Mouse (Mus musculus) embryonic facial prominence, embryonic 11.5 days (tissue): ENCODE data around the gene Tekt4. TPM values are rescaled to one million over a fixed set of nuclear protein-coding genes. Genes with fewer than 3 reads are reported as not detected.

Source experiments
- ATAC-seq: fragments of 200-750 bp; cut with Nextera tagmentation; replicated peaks from 2 replicates; pipeline ENCODE4 v1.8.0; 2017; ENCODE audit warnings: low read depth; ENCODE audit not compliant: insufficient number of reproducible peaks, low FRiP score, low TSS enrichment
- DNase-seq: peaks from one replicate; pipeline ENCODE4 v3.0.0-alpha.2; 2015; ENCODE audit warnings: low spot score
- H3K27ac ChIP-seq: fragments of 300-500 bp; sonication (generic); replicated peaks from 2 replicates; pipeline ENCODE4 v1.5.1; 2014; ENCODE audit warnings: mild to moderate bottlenecking, low read depth, low read length, control low read depth
- H3K27me3 ChIP-seq: fragments of 300-500 bp; sonication (generic); 2 replicates; pipeline ENCODE4 v1.6.1; 2014; ENCODE audit warnings: mild to moderate bottlenecking, low read length, moderate library complexity, mixed read lengths; ENCODE audit not compliant: control insufficient read depth, insufficient read depth
- H3K36me3 ChIP-seq: fragments of 300-500 bp; sonication (generic); replicated peaks from 2 replicates; pipeline ENCODE4 v1.6.1; 2014; ENCODE audit warnings: low read depth, mild to moderate bottlenecking, low read length, moderate library complexity, mixed read lengths; ENCODE audit not compliant: control insufficient read depth, insufficient read depth
- H3K4me1 ChIP-seq: fragments of 300-500 bp; sonication (generic); 2 replicates; pipeline ENCODE4 v1.6.1; 2014; ENCODE audit warnings: low read length, mixed read lengths; ENCODE audit not compliant: control insufficient read depth, insufficient read depth
- H3K4me2 ChIP-seq: fragments of 300-500 bp; sonication (generic); 2 replicates; pipeline ENCODE4 v1.6.1; 2014; ENCODE audit warnings: low read depth, mild to moderate bottlenecking, control low read depth, low read length, moderate library complexity
- H3K4me3 ChIP-seq: fragments of 300-500 bp; sonication (generic); 2 replicates; pipeline ENCODE4 v1.5.1; 2014; ENCODE audit warnings: low read depth, low read length, control low read depth
- H3K9ac ChIP-seq: fragments of 300-500 bp; sonication (generic); replicated peaks from 2 replicates; pipeline ENCODE4 v1.6.1; 2014; ENCODE audit warnings: mild to moderate bottlenecking, control low read depth, low read length
- H3K9me3 ChIP-seq: fragments of 300-500 bp; sonication (generic); replicated peaks from 2 replicates; pipeline ENCODE4 v1.6.1; 2016; ENCODE audit warnings: mild to moderate bottlenecking, low read length, inconsistent platforms, mixed read lengths; ENCODE audit not compliant: control insufficient read depth
- WGBS: fragments of 180-500 bp; shearing (Covaris S2); extraction: QIAGEN DNeasy Blood & Tissue Kit; methylation state at CpG from one replicate; pipeline ENCODE4 v1.1.7; 2014; 5-methylcytosine and 5-hydroxymethylcytosine counted together
- polyA plus RNA-seq: library from polyadenylated mRNA; unstranded; fragments of >200 nt; fragmentation: Nextera tagmentation; extraction: Ambion mirVana; gene quantifications from 2 replicates; pipeline ENCODE4 v1.2.1, GENCODE M21; 2014

Gene Tekt4
- polyA plus RNA-seq, 1 experiment from 2014 or later, result not detected

DNA sequence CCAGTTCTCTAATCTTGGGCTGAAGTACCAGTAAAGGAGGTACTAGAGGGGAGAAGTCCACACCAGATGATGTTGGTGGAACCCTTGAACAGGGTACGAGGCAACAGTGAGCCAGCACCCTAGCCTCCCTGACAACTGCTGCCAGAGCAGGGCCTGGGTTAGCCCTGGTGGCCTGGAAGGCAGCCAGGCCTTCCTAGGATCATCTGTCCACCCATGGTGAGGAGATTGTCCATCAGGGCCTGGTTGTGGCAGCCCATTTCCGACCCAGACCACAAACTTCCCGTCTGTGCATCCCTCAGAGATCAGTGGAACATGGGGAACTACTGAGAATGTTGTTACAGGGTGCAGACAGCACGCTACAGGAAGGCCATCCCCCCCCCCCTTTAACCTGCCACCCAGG, 48.2 kb downstream of the Tekt4 start:
- no peak overlapping the region for H3K4me2 ChIP-seq
- no peaks in the 10 kb centered on the region for H3K9me3 ChIP-seq
- ATAC-seq (no peak), DNase-seq (no peak)
- H3K4me1 ChIP-seq, result no peaks in the 10 kb centered on the region
- H3K27me3 ChIP-seq, result no peaks in the 10 kb centered on the region
- H3K4me3 ChIP-seq, result no peak overlapping the region
- no peak overlapping the region for H3K27ac ChIP-seq
- H3K36me3 ChIP-seq, result no peaks in the 10 kb centered on the region
- H3K9ac ChIP-seq, result no peak overlapping the region
- WGBS, result 85% methylated on average over 4 of the region's 4 CpGs

DNA sequence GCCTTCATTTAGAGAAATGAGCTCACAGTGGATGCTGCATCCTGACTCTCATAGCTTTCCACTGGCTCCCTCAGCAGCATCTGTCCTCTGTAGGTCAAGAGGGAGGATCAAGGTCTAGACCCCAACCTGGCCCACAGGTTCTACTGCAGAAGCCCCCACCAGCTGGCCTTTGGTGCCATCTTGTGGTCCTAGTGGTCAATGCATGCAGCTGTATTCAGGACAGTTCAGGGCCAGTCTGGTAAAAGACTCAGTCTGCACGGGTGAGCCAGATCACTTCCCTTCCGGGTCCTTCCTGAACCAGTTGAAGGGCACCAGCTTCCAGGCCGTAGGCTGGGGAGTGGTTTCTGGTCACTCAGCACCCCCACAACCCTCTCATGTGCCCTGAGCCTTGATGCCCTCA, 53.4 kb downstream of the Tekt4 start:
- Histone ChIP-seq H3K27me3 (no peaks in the 10 kb centered on the region), H3K36me3 (no peaks in the 10 kb centered on the region), H3K4me2 (no peak overlapping the region), H3K9ac (no peak overlapping the region), H3K4me1 (no peaks in the 10 kb centered on the region), H3K4me3 (no peak overlapping the region), H3K27ac (no peak overlapping the region), H3K9me3 (no peaks in the 10 kb centered on the region)
- ATAC-seq, result no peak; the same call in 1 of the 2 replicates
- 14% methylated on average over 3 of the region's 3 CpGs for WGBS
- peak; percentile 78 for DNase-seq

DNA sequence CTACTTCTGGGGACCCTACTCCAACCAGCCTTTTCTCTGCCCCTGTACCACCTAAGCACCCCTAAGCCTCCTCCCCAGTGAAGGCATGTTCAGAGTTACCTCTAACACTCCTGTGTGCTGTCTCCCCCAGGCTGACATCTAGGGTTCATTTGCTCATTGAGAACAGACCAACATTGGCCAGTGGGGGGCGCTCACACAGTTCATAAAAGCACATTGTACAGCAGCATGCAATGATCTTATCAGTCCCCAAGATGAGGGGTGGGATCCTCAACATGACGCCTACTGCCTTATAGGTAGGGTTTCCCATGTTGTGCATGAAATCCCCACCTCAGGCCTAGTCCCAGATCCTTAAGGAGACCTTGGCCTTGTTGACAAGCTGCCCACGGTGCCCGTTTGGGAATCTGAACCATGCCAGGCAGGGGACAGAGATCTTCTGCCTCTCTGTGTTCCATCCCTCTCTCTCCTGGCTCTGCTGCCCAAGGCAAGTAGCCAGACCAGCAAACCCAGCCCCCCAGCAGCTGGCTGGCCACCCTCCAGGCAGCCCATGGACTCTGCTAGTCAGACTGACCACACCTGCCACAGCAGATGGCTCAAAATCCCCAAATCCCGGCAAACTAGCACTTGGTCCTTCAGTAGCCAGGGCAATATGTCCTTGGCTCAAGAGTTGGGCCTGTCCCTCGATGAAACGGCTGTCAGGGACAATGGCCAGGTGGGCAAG, 54.6 kb downstream of the Tekt4 start:
- Histone ChIP-seq H3K9me3 (no peaks in the 10 kb centered on the region), H3K4me2 (no peak overlapping the region; the same call in 1 of the 2 replicates), H3K4me1 (no peaks in the 10 kb centered on the region), H3K9ac (no peak overlapping the region; the same call in 1 of the 2 replicates), H3K27ac (no peak overlapping the region), H3K4me3 (no peak overlapping the region), H3K27me3 (no peaks in the 10 kb centered on the region), H3K36me3 (no peaks in the 10 kb centered on the region)
- DNase-seq (peak; percentile 70), ATAC-seq (0 out of 2 replicates have a peak, but pooled peaks have one; percentile 21)
- WGBS, result 57% methylated on average over 7 of the region's 7 CpGs

DNA sequence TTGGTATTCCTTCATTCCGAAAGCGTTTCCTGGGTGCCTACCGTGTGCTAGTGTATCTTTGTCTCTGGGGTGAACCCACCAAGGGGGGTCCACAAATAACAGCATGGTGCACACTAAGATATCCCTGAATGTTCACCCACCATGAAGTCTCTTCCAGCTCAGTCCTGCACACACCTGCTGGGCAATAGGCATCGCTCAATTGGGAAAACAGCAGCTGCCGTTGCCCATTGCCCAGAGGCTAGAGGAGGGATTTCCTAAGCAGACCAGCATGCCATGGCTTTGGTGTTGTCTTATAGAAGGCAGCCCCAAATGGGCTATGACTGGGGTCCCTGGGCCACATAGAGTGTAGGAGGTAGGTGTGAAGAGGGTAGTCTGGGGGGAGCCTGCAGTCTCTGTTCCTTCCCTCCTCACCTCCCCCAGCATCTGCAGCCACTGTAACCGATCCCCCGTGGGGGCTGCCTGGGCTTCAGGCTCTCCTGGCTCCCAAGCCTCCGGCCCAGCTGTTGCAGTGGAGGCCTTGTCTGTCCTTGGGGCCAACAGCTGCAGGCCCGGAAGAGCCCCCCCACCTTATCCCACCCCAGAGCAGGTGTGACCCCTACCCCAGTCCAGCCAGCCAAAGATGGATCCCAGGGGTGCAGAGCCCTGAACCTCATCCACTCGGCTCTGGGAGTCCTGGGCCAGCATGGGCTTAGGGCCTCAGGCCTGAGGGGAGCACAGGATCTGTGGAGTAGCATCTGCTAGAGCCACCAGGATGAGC, 55.8 kb downstream of the Tekt4 start:
- ATAC-seq (no peak; the same call in 1 of the 2 replicates), DNase-seq (no peak)
- Histone ChIP-seq H3K36me3 (no peaks in the 10 kb centered on the region), H3K27ac (no peak overlapping the region), H3K27me3 (no peaks in the 10 kb centered on the region), H3K4me1 (no peaks in the 10 kb centered on the region), H3K9ac (no peak overlapping the region), H3K4me2 (no peak overlapping the region), H3K9me3 (no peaks in the 10 kb centered on the region), H3K4me3 (no peak overlapping the region)
- WGBS, result 78% methylated on average over 10 of the region's 10 CpGs

DNA sequence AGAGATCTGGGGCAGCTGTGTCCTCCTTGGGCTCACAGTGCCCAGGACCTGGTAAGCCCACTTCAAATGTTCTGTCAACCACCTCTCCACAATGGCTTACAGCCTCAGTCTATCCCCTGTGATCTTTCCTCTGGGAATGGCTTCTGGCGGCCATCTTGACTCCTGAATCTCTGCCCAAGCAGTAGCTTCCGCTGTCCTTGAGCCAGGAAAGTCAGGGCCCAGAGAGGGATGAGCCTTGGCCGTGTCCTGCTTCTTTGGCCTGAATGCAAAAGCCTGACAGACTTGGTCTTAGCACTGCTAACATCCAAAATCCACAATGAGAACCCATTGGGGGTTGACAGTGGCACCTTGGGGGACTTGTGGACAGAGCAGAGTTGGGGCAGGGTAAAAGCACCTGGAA, 57.5 kb downstream of the Tekt4 start:
- 80% methylated on average over 3 of the region's 3 CpGs for WGBS
- H3K36me3 ChIP-seq, result no peaks in the 10 kb centered on the region
- no peak for ATAC-seq
- H3K4me2 ChIP-seq, result no peak overlapping the region
- no peak overlapping the region for H3K27ac ChIP-seq
- no peak overlapping the region for H3K9ac ChIP-seq
- H3K4me1 ChIP-seq, result no peaks in the 10 kb centered on the region
- no peak overlapping the region for H3K4me3 ChIP-seq
- DNase-seq, result no peak
- no peaks in the 10 kb centered on the region for H3K9me3 ChIP-seq
- H3K27me3 ChIP-seq, result no peaks in the 10 kb centered on the region

DNA sequence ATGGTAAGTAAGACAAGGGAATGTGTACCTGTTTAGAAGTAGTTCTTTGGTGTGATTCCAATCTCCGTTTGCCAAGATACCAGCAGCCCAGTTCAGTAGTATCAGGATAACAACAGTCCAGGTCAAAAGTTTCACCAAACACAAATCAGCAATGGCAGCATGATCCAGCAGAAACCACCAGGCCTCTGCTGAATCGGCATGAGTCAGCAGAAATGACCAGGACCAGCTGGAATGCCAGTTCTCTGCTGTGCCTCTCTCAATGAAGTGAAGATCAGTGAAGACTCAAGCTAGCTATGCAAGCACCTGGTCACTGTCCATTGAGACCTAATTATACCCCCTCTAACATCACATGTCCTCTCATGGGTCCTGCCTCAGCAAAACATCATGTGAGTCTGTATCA, 59.6 kb downstream of the Tekt4 start:
- Histone ChIP-seq H3K27ac (no peak overlapping the region), H3K9ac (no peak overlapping the region), H3K9me3 (no peaks in the 10 kb centered on the region), H3K27me3 (no peaks in the 10 kb centered on the region), H3K4me3 (no peak overlapping the region), H3K36me3 (no peaks in the 10 kb centered on the region), H3K4me1 (no peaks in the 10 kb centered on the region), H3K4me2 (no peak overlapping the region)
- 90% methylated on average over 2 of the region's 2 CpGs for WGBS
- DNase-seq (no peak), ATAC-seq (no peak)

DNA sequence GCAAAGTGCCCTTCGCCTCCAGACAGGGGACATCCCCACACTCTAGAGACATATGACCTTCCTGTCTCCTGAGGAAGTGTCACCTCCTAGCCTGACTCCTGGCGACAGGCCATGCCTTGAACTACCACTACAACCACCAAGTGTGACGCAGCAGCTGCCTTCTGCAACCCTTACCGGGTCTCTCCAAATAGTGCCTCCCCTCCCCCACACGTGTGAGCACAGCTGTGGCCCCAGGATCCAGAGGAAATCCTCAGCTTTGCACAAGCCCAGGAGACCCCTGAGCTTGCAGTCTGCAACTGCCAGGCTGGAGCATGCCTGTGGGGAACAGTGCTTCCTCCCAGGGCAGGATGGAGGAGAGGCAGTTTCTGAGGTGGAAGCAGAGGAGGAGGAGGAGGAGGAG, 61.9 kb downstream of the Tekt4 start:
- Histone ChIP-seq H3K4me2 (no peak overlapping the region), H3K36me3 (no peaks in the 10 kb centered on the region), H3K27me3 (no peaks in the 10 kb centered on the region), H3K9me3 (no peaks in the 10 kb centered on the region), H3K27ac (no peak overlapping the region), H3K4me3 (no peak overlapping the region), H3K4me1 (peaks cover 2% of the 10 kb centered on the region; the same call in 1 of the 2 replicates), H3K9ac (no peak overlapping the region)
- ATAC-seq (no peak), DNase-seq (peak; percentile 18)
- WGBS, result 35% methylated on average over 5 of the region's 5 CpGs

DNA sequence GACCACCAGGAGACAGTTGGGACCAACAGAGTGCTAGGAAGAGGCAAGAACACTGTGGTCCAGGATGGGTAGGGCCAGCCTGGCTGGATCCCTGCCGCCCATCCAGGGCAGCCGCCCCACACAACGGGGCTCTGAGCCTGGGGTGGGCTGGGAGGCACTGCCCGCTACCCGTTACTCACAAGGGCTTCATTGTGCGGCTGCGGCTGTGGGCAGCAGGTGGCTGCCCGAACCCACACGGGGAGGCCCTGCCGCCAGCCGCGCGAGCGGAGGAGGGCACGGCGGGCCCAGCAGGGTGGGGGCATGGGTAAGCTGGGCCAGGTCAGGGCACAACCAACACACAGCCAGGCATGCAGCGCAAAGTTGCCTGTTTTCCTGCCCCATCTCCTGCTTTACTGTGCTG, 63.7 kb downstream of the Tekt4 start:
- Histone ChIP-seq H3K4me1 (peaks cover 2% of the 10 kb centered on the region; the same call in 1 of the 2 replicates), H3K9ac (no peak overlapping the region), H3K36me3 (no peaks in the 10 kb centered on the region), H3K4me2 (no peak overlapping the region), H3K27me3 (no peaks in the 10 kb centered on the region), H3K4me3 (no peak overlapping the region), H3K9me3 (no peaks in the 10 kb centered on the region), H3K27ac (no peak overlapping the region)
- ATAC-seq (no peak), DNase-seq (no peak)
- WGBS, result 84% methylated on average over 17 of the region's 17 CpGs
